Mouse (Mus musculus) liver, postnatal 0 days (tissue): ENCODE measurements at regions not wholly inside any gene's neighbourhood (a gene's known extent, or its start where the extent isn't known, plus 50 kb on each side); places are given as distances from the start of the nearest gene placed in this dataset.

Experiments used
- ATAC-seq: fragments of 200-750 bp; cut with Nextera tagmentation; 2 replicates; pipeline ENCODE4 v1.8.0; 2017; ENCODE audit warnings: mild to moderate bottlenecking, moderate library complexity
- DNase-seq: peaks from one replicate; pipeline ENCODE4 v3.0.0-alpha.2; 2016
- H3K27ac ChIP-seq: fragments of 300-500 bp; sonication (generic); 2 replicates; pipeline ENCODE4 v1.5.1; 2014; ENCODE audit warnings: antibody characterized with exemption, moderate library complexity, mild to moderate bottlenecking, low read depth
- H3K27me3 ChIP-seq: fragments of 300-500 bp; sonication (generic); 2 replicates; pipeline ENCODE4 v1.6.1; 2014; ENCODE audit warnings: low read length, control low read depth, mixed read lengths; ENCODE audit not compliant: insufficient read depth
- H3K36me3 ChIP-seq: fragments of 300-500 bp; sonication (generic); replicated peaks from 2 replicates; pipeline ENCODE4 v1.6.1; 2014; ENCODE audit warnings: mild to moderate bottlenecking, control low read depth, low read length, moderate library complexity, mixed read lengths; ENCODE audit not compliant: insufficient read depth
- H3K4me1 ChIP-seq: fragments of 300-500 bp; sonication (generic); 2 replicates; pipeline ENCODE4 v1.6.1; 2014; ENCODE audit warnings: antibody characterized with exemption, mild to moderate bottlenecking, control low read depth; ENCODE audit not compliant: insufficient read depth
- H3K4me2 ChIP-seq: fragments of 300-500 bp; sonication (generic); 2 replicates; pipeline ENCODE4 v1.6.1; 2014; ENCODE audit warnings: low read depth, mild to moderate bottlenecking, low read length, moderate library complexity, mixed read lengths
- H3K4me3 ChIP-seq: fragments of 300-500 bp; sonication (generic); 2 replicates; pipeline ENCODE4 v1.5.1; 2014; ENCODE audit warnings: low read depth, low read length
- H3K9ac ChIP-seq: fragments of 300-500 bp; sonication (generic); replicated peaks from 2 replicates; pipeline ENCODE4 v1.6.1; 2014; ENCODE audit warnings: mild to moderate bottlenecking, moderate library complexity
- H3K9me3 ChIP-seq: fragments of 300-500 bp; sonication (generic); 2 replicates; pipeline ENCODE4 v1.6.1; 2016; ENCODE audit warnings: mild to moderate bottlenecking, control low read depth, low read length, mixed read lengths
- CTCF ChIP-seq: sonication (generic); IDR thresholded peaks from 2 replicates; pipeline ENCODE4 v1.5.1; 2016; ENCODE audit warnings: antibody characterized with exemption, low read depth
- EP300 ChIP-seq: IDR thresholded peaks from 2 replicates; pipeline ENCODE4 v1.6.1; 2016; ENCODE audit warnings: antibody characterized with exemption, low read depth, mild to moderate bottlenecking
- WGBS: fragments of 180-500 bp; shearing (Covaris S2); extraction: QIAGEN DNeasy Blood & Tissue Kit; methylation state at CpG from one replicate; pipeline ENCODE4 v1.1.7; 2014; ENCODE audit not compliant: insufficient replicate concordance; 5-methylcytosine and 5-hydroxymethylcytosine counted together

DNA sequence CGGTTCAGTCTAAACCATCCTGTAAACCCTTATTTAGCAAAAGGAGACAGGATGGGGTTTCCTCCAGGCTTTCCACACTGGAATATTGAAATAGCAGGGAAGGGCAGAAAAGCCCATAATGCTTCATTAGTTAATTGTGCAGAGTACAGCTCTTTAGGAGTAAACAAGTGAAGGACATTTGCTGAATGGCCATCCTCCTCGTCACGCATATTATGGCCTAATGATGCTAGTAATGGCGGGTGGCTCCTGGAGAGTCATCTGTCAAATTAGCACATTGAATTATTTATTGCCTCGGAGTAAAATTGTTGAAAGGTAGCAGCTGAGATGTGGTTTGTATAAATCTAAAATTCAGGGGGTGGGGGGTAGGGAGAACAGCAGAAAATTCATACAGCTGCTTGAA lies 575.1 kb upstream of the Itga1 start:
- DNase-seq (no peak), ATAC-seq (no peak)
- no peak overlapping the region for H3K9ac ChIP-seq
- 69% methylated on average over 5 of the region's 5 CpGs for WGBS
- no peaks in the 10 kb centered on the region for H3K9me3 ChIP-seq
- H3K36me3 ChIP-seq = no peaks in the 10 kb centered on the region
- no peak overlapping the region for H3K27ac ChIP-seq
- no peaks in the 10 kb centered on the region for H3K4me1 ChIP-seq
- no peak for TF ChIP-seq EP300
- no peak for TF ChIP-seq CTCF
- H3K27me3 ChIP-seq = no peaks in the 10 kb centered on the region
- H3K4me3 ChIP-seq = no peak overlapping the region
- H3K4me2 ChIP-seq = no peak overlapping the region

DNA sequence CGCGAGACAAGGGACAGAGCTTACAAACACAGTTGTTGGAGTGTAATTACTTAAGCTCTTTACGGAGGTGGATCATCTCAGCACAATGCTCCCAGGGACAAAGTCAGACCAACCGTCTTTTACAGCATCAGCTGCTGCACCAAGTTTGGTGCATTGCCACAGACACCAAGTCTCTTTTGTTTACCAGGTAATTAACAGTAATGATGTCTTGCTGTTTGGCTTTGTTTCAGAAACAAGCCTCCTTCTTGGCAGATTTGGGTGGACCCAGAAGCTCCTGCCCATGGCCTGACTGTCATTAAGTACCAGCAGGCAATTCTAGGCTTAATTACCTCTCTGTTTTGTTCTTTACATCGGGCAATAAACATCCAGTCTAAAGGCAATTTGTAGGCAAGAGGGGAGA lies 572.0 kb upstream of the Itga1 start:
- Histone ChIP-seq H3K27me3 (no peaks in the 10 kb centered on the region), H3K4me1 (no peaks in the 10 kb centered on the region), H3K27ac (no peak overlapping the region), H3K4me2 (no peak overlapping the region), H3K9me3 (no peaks in the 10 kb centered on the region), H3K4me3 (no peak overlapping the region), H3K9ac (no peak overlapping the region), H3K36me3 (no peaks in the 10 kb centered on the region)
- no peak for TF ChIP-seq EP300
- TF ChIP-seq CTCF = no peak
- 20% methylated on average over 5 of the region's 5 CpGs for WGBS
- ATAC-seq = no peak
- no peak for DNase-seq

DNA sequence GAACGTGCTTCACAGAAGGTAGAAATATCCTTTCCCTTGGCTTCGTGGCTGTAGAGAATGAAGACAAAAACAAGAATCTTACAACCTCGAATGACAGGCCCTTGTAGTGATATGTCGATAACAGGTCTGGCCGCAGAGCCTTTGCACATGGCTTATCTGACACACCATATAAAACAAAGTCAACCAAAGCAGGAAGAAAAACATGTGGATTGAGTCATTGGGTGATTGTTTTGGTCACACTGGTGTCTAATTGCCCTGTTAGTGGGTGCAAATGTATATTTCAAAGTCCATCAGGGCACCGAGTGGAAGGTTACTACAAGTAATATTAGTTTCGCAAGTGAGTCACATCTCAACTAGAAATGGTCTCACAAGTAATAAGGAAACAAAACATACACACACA lies 569.9 kb upstream of the Itga1 start:
- no peak for DNase-seq

GRCm38 (mm10) chr13:115669516-115669915 lies 567.8 kb upstream of the Itga1 start:
- Histone ChIP-seq H3K9ac (no peak overlapping the region), H3K4me1 (no peaks in the 10 kb centered on the region), H3K9me3 (no peaks in the 10 kb centered on the region), H3K27me3 (no peaks in the 10 kb centered on the region), H3K27ac (no peak overlapping the region), H3K4me3 (no peak overlapping the region), H3K4me2 (no peak overlapping the region), H3K36me3 (no peaks in the 10 kb centered on the region)
- WGBS = 65% methylated on average over 3 of the region's 3 CpGs
- DNase-seq = no peak
- no peak for ATAC-seq
- no peak for TF ChIP-seq EP300
- TF ChIP-seq CTCF = no peak

More for the DNA sequence above, 569.9 kb upstream of the Itga1 start:
- 66% methylated on average over 7 of the region's 7 CpGs for WGBS
- no peaks in the 10 kb centered on the region for H3K9me3 ChIP-seq
- no peak overlapping the region for H3K27ac ChIP-seq
- H3K4me3 ChIP-seq = no peak overlapping the region
- no peak overlapping the region for H3K9ac ChIP-seq
- TF ChIP-seq EP300 (no peak), CTCF (no peak)
- no peaks in the 10 kb centered on the region for H3K4me1 ChIP-seq
- H3K4me2 ChIP-seq = no peak overlapping the region
- no peaks in the 10 kb centered on the region for H3K36me3 ChIP-seq
- no peak for ATAC-seq
- no peaks in the 10 kb centered on the region for H3K27me3 ChIP-seq

DNA sequence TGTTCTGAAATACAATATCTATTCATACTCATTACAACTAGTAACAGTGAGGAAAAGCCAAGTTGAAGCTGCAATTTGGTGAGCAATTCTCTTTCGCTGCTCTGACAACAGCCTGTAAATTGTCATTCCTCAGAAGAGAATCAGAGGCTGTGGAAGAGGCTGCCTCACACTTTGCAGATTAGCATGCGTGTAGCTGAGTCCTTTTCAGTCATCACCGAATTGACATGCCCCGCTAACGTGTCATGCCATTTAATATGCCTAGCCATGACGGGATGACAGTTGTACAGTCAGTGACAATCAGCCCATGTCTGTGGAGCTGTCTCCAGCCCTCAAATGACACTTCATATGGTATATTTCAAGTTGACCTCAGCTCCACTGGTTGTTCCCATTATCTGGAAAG lies 553.4 kb upstream of the Itga1 start:
- H3K4me1 ChIP-seq = no peaks in the 10 kb centered on the region
- no peaks in the 10 kb centered on the region for H3K9me3 ChIP-seq
- H3K9ac ChIP-seq = no peak overlapping the region
- no peaks in the 10 kb centered on the region for H3K36me3 ChIP-seq
- H3K27ac ChIP-seq = no peak overlapping the region
- no peak overlapping the region for H3K4me2 ChIP-seq
- no peak overlapping the region for H3K4me3 ChIP-seq
- no peak for ATAC-seq
- no peaks in the 10 kb centered on the region for H3K27me3 ChIP-seq
- TF ChIP-seq CTCF (no peak), EP300 (no peak)
- DNase-seq = no peak
- 83% methylated on average over 6 of the region's 6 CpGs for WGBS

GRCm38 (mm10) chr13:115652935-115653334 lies 551.2 kb upstream of the Itga1 start:
- Histone ChIP-seq H3K4me3 (no peak overlapping the region), H3K27me3 (no peaks in the 10 kb centered on the region), H3K4me1 (no peaks in the 10 kb centered on the region), H3K27ac (no peak overlapping the region), H3K9me3 (no peaks in the 10 kb centered on the region), H3K9ac (no peak overlapping the region), H3K4me2 (no peak overlapping the region), H3K36me3 (no peaks in the 10 kb centered on the region)
- no peak for TF ChIP-seq CTCF
- TF ChIP-seq EP300 = no peak
- DNase-seq (no peak), ATAC-seq (no peak)
- 62% methylated on average over 2 of the region's 2 CpGs for WGBS

- no peak for DNase-seq
- no peaks in the 10 kb centered on the region for H3K27me3 ChIP-seq
- 64% methylated on average over 1 of the region's 1 CpGs for WGBS
- no peak for TF ChIP-seq EP300
- TF ChIP-seq CTCF = no peak
- H3K4me1 ChIP-seq = no peaks in the 10 kb centered on the region
- no peak overlapping the region for H3K4me3 ChIP-seq
- H3K9me3 ChIP-seq = no peaks in the 10 kb centered on the region
- H3K9ac ChIP-seq = no peak overlapping the region
- no peaks in the 10 kb centered on the region for H3K36me3 ChIP-seq
- no peak overlapping the region for H3K4me2 ChIP-seq
- ATAC-seq = no peak
- no peak overlapping the region for H3K27ac ChIP-seq
Measured at GRCm38 (mm10) chr13:115652352-115652751, 550.6 kb upstream of the Itga1 start.
